Mouse (Mus musculus): ENCODE data around the gene Mobp. TPM values are rescaled to one million over a fixed set of nuclear protein-coding genes. Genes with fewer than 3 reads are reported as not detected.
A peak's percentile ranks its signal among the peaks of the same experiment; 100 is the strongest.
"Not testable (repeated sequence)": the region's sequence is repeated elsewhere in the genome, so short reads cannot be mapped to it uniquely, and the experiment has no call there.

Mobp gene
- total RNA-seq (2014; rRNA removed) (0.08 TPM in 1 of 2 replicates, not detected in the other), polyA plus RNA-seq (2015; fragmentation: Nextera tagmentation; extraction: Ambion mirVana) (0.18 TPM in 1 of 2 replicates, not detected in the other)

- no peak for ATAC-seq
Measured at GRCm38 (mm10) chr9:120149222-120149828, at the start of gene Mobp. Gene Mobp, plus strand, starts transcription at chr9:120149707.

GRCm38 (mm10) chr9:120101165-120101564 lies 48.3 kb upstream of the Mobp start:
- no peak for TF ChIP-seq CTCF (IDR thresholded peaks at IDR 0.05; ENCODE audit: low read depth)
- Histone ChIP-seq H3K9me3 (ENCODE audit: low read length) (no peaks in the 10 kb centered on the region), H3K36me3 (ENCODE audit: insufficient read depth) (no peaks in the 10 kb centered on the region), H3K9ac (no peak overlapping the region), H3K27ac (ENCODE audit: low read depth, low read length) (no peak overlapping the region), H3K4me3 (ENCODE audit: low read depth, low read length) (no peak overlapping the region), H3K4me1 (ENCODE audit: insufficient read depth) (no peaks in the 10 kb centered on the region), H3K27me3 (ENCODE audit: insufficient read depth, low read length) (no peaks in the 10 kb centered on the region; the same call in 1 of the 2 replicates), H3K4me2 (ENCODE audit: low read depth) (no peak overlapping the region)
- no peak for ATAC-seq
- DNase-seq, result no peak
- WGBS, result 93% methylated on average over 2 of the region's 2 CpGs

More at GRCm38 (mm10) chr9:120149222-120149828, at the start of gene Mobp:
- Histone ChIP-seq H3K27ac (ENCODE audit: low read depth, low read length) (no peak within 1 kb of the TSS), H3K9ac (no peak within 1 kb of the TSS), H3K4me1 (ENCODE audit: insufficient read depth) (no peaks in the 10 kb centered on the region), H3K4me3 (ENCODE audit: low read depth, low read length) (no peak within 1 kb of the TSS), H3K27me3 (ENCODE audit: insufficient read depth, low read length) (no peaks in the 10 kb centered on the region), H3K4me2 (ENCODE audit: low read depth) (no peak within 1 kb of the TSS), H3K9me3 (ENCODE audit: low read length) (no peaks in the 10 kb centered on the region), H3K36me3 (ENCODE audit: insufficient read depth) (no peaks in the 10 kb centered on the region)
- no peak for TF ChIP-seq CTCF (IDR thresholded peaks at IDR 0.05; ENCODE audit: low read depth)
- no peak for DNase-seq
- WGBS, result 22% methylated on average over 11 of the region's 11 CpGs

- H3K4me3 ChIP-seq (ENCODE audit: low read depth, low read length); H3K9ac ChIP-seq; DNase-seq; H3K27me3 ChIP-seq (ENCODE audit: insufficient read depth, low read length); H3K36me3 ChIP-seq (ENCODE audit: insufficient read depth); H3K4me2 ChIP-seq (ENCODE audit: low read depth); ATAC-seq; H3K27ac ChIP-seq (ENCODE audit: low read depth, low read length); H3K9me3 ChIP-seq (ENCODE audit: low read length); H3K4me1 ChIP-seq (ENCODE audit: insufficient read depth): not testable (repeated sequence)
- WGBS, result 93% methylated on average over 12 of the region's 12 CpGs
Measured at GRCm38 (mm10) chr9:120108953-120109352, 40.6 kb upstream of the Mobp start.

GRCm38 (mm10) chr9:120110211-120111018 lies 39.1 kb upstream of the Mobp start, which contains the start of gene Slc25a38:
Gene Slc25a38, plus strand, starts transcription at chr9:120110374.
- WGBS, result 2% methylated on average over 62 of the region's 62 CpGs
- Histone ChIP-seq H3K4me2 (ENCODE audit: low read depth) (peak within 1 kb of the TSS; percentile 58), H3K4me3 (ENCODE audit: low read depth, low read length) (peak within 1 kb of the TSS; percentile 93), H3K27me3 (ENCODE audit: insufficient read depth, low read length) (no peaks in the 10 kb centered on the region), H3K36me3 (ENCODE audit: insufficient read depth) (no peaks in the 10 kb centered on the region), H3K4me1 (ENCODE audit: insufficient read depth) (no peaks in the 10 kb centered on the region), H3K9ac (peak within 1 kb of the TSS; percentile 81), H3K9me3 (ENCODE audit: low read length) (no peaks in the 10 kb centered on the region), H3K27ac (ENCODE audit: low read depth, low read length) (peak within 1 kb of the TSS; percentile 97)
- ATAC-seq, result peak; percentile 99
- TF ChIP-seq CTCF (IDR thresholded peaks at IDR 0.05; ENCODE audit: low read depth), result peak; percentile 83
- DNase-seq, result peak; percentile 96

- WGBS, result 75% methylated on average over 15 of the region's 15 CpGs
- Histone ChIP-seq H3K9me3 (ENCODE audit: low read length) (no peaks in the 10 kb centered on the region), H3K4me3 (ENCODE audit: low read depth, low read length) (peak overlapping the region; percentile 93)
Measured at GRCm38 (mm10) chr9:120111156-120111945, 38.2 kb upstream of the Mobp start.

GRCm38 (mm10) chr9:120112472-120112871 lies 37.0 kb upstream of the Mobp start:
- WGBS, result 95% methylated on average over 6 of the region's 6 CpGs
- ATAC-seq (no peak), DNase-seq (no peak)
- Histone ChIP-seq H3K27ac (ENCODE audit: low read depth, low read length) (no peak overlapping the region), H3K9me3 (ENCODE audit: low read length) (no peaks in the 10 kb centered on the region), H3K36me3 (ENCODE audit: insufficient read depth) (peaks cover 5% of the 10 kb centered on the region), H3K4me1 (ENCODE audit: insufficient read depth) (no peaks in the 10 kb centered on the region), H3K27me3 (ENCODE audit: insufficient read depth, low read length) (no peaks in the 10 kb centered on the region), H3K9ac (no peak overlapping the region), H3K4me3 (ENCODE audit: low read depth, low read length) (no peak overlapping the region), H3K4me2 (ENCODE audit: low read depth) (no peak overlapping the region)
- TF ChIP-seq CTCF (IDR thresholded peaks at IDR 0.05; ENCODE audit: low read depth), result no peak

More at GRCm38 (mm10) chr9:120111156-120111945, 38.2 kb upstream of the Mobp start:
- peak overlapping the region; percentile 81; the same call in 1 of the 2 replicates for H3K9ac ChIP-seq
- no peaks in the 10 kb centered on the region for H3K27me3 ChIP-seq (ENCODE audit: insufficient read depth, low read length)
- ATAC-seq (no peak), DNase-seq (no peak)
- no peak for TF ChIP-seq CTCF (IDR thresholded peaks at IDR 0.05; ENCODE audit: low read depth)
- no peaks in the 10 kb centered on the region for H3K36me3 ChIP-seq (ENCODE audit: insufficient read depth)
- no peaks in the 10 kb centered on the region for H3K4me1 ChIP-seq (ENCODE audit: insufficient read depth)
- H3K4me2 ChIP-seq (ENCODE audit: low read depth), result peak overlapping the region; percentile 58
- peak overlapping the region; percentile 97 for H3K27ac ChIP-seq (ENCODE audit: low read depth, low read length)

Data from forebrain, postnatal 0 days (tissue).